Mouse (Mus musculus): ENCODE results near the gene Galnt10. TPM values are rescaled to one million over a fixed set of nuclear protein-coding genes. Genes with fewer than 3 reads are reported as not detected.

Galnt10 gene
- polyA plus RNA-seq, 1 experiment = 2.5 TPM

DNA sequence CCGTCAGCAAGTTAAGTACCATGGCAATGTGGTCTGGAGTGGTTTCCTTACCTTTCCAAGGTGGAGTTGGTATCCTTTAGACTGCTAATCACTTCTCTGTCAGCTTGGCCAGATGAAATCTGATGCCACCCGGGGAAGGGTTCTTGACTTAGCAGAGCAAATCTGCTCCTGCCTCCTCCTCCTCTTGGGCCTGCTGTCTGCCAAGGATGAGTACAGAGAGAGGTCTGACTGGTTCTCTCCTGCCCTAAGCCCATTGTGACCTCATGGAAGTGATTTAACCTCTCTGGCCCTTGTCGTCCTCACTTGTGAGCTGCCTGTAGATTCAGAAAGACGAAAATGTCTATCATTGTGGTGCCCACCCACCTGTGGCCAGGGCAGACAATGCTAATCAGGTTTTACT lies 4.0 kb downstream of the Galnt10 start:
- no peak overlapping the region for H3K4me3 ChIP-seq (ENCODE audit: insufficient read depth, low read depth, low read length)
- peaks cover 8% of the 10 kb centered on the region for H3K4me1 ChIP-seq (ENCODE audit: control insufficient read depth, insufficient read depth, insufficient read length, low read length)
- H3K27ac ChIP-seq (replicated peaks; ENCODE audit: low read depth, low read length) = no peak overlapping the region

GRCm38 (mm10) chr11:57649671-57650070 lies 4.4 kb downstream of the Galnt10 start:
- peaks cover 10% of the 10 kb centered on the region for H3K4me1 ChIP-seq (ENCODE audit: control insufficient read depth, insufficient read depth, insufficient read length, low read length)
- no peak overlapping the region for H3K27ac ChIP-seq (replicated peaks; ENCODE audit: low read depth, low read length)
- no peak overlapping the region for H3K4me3 ChIP-seq (ENCODE audit: insufficient read depth, low read depth, low read length)

DNA sequence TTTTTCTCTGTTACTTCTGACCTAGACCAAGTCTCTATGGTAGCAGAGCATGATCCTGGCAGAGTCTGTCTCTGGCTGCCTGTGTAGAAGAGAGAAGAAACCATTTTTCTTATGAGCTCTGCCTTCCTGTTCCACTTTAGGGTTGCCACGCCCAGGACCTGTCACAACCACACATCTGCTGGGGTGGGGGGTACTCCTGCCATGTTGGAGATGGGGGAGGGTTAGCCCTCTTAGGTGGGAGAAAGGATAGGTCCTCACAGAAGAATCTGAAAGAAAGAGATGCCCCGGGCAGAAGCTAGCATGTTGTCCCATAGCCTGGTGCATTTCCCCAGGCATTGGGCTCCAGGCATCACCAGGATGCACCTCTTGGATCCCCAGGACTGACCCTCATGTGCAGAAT lies 5.6 kb downstream of the Galnt10 start:
- peaks cover 13% of the 10 kb centered on the region for H3K4me1 ChIP-seq (ENCODE audit: control insufficient read depth, insufficient read depth, insufficient read length, low read length)
- no peak overlapping the region for H3K27ac ChIP-seq (replicated peaks; ENCODE audit: low read depth, low read length)
- no peak overlapping the region for H3K4me3 ChIP-seq (ENCODE audit: insufficient read depth, low read depth, low read length)

DNA sequence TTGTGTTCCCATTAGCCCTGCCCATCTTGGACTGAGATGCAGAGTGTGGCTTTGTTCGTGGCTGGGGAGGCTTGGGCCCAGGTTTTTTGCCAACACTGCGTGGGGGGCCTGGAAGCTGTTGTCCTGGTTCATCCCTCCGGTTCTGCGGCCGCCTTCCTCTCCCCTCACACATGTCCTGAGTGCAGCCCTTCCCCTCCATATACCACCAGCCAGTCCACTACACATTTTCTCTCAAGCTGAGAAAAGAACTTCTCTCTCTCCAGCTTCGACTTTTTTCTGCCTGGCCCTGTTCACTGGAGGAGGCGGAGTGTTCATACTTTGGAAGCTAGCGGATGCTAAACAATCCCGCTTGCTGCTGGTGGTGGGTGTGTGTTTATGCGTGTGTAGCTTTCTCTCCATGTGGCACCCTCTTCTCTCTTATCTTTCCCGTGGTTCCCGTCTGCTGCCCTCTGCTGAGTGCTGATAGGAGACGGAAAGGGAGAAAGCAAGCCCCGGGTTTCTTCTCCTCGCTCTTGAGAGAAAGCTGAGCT lies 6.1 kb downstream of the Galnt10 start:
- H3K4me1 ChIP-seq (ENCODE audit: control insufficient read depth, insufficient read depth, insufficient read length, low read length) = peaks cover 13% of the 10 kb centered on the region
- H3K27ac ChIP-seq (replicated peaks; ENCODE audit: low read depth, low read length) = no peak overlapping the region
- no peak overlapping the region for H3K4me3 ChIP-seq (ENCODE audit: insufficient read depth, low read depth, low read length)

GRCm38 (mm10) chr11:57652206-57652922 lies 7.1 kb downstream of the Galnt10 start:
- peaks cover 9% of the 10 kb centered on the region for H3K4me1 ChIP-seq (ENCODE audit: control insufficient read depth, insufficient read depth, insufficient read length, low read length)
- no peak overlapping the region for H3K27ac ChIP-seq (replicated peaks; ENCODE audit: low read depth, low read length)
- H3K4me3 ChIP-seq (ENCODE audit: insufficient read depth, low read depth, low read length) = no peak overlapping the region

GRCm38 (mm10) chr11:57652923-57653660 lies 7.8 kb downstream of the Galnt10 start:
- Histone ChIP-seq H3K4me3 (ENCODE audit: insufficient read depth, low read depth, low read length) (no peak overlapping the region), H3K27ac (replicated peaks; ENCODE audit: low read depth, low read length) (no peak overlapping the region), H3K4me1 (ENCODE audit: control insufficient read depth, insufficient read depth, insufficient read length, low read length) (peaks cover 7% of the 10 kb centered on the region; the same call in 1 of the 2 replicates)

- Histone ChIP-seq H3K4me1 (ENCODE audit: control insufficient read depth, insufficient read depth, insufficient read length, low read length) (peaks cover 7% of the 10 kb centered on the region; the same call in 1 of the 2 replicates), H3K27ac (replicated peaks; ENCODE audit: low read depth, low read length) (no peak overlapping the region), H3K4me3 (ENCODE audit: insufficient read depth, low read depth, low read length) (no peak overlapping the region)
These were observed 8.6 kb downstream of the Galnt10 start for GRCm38 (mm10) chr11:57653796-57654195.

DNA sequence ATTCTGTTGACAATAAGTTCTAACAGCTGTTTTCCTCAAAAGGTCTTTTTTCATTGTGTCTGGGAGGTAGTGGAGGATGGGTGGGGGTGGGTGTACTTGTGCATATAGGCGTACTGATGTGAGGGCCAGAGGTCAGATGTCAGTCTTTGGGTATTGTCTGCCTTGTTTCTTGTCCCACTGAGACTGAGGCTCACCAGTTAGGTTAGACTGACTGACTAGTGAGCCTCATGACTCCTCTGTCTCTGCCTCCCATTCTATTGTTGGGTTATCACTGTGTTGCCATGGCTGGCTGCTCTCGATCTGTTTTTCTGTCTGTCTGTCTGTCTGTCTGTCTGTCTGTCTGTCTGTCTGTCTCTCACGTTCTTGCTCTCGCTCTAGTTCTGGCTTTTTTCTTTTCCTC lies 9.1 kb downstream of the Galnt10 start:
- H3K4me1 ChIP-seq (ENCODE audit: control insufficient read depth, insufficient read depth, insufficient read length, low read length) = peaks cover 7% of the 10 kb centered on the region; the same call in 1 of the 2 replicates
- H3K4me3 ChIP-seq (ENCODE audit: insufficient read depth, low read depth, low read length) = no peak overlapping the region
- H3K27ac ChIP-seq (replicated peaks; ENCODE audit: low read depth, low read length) = no peak overlapping the region

- peaks cover 7% of the 10 kb centered on the region; the same call in 1 of the 2 replicates for H3K4me1 ChIP-seq (ENCODE audit: control insufficient read depth, insufficient read depth, insufficient read length, low read length)
- H3K27ac ChIP-seq (replicated peaks; ENCODE audit: low read depth, low read length) = no peak overlapping the region
- H3K4me3 ChIP-seq (ENCODE audit: insufficient read depth, low read depth, low read length) = no peak overlapping the region
These were observed 9.7 kb downstream of the Galnt10 start for GRCm38 (mm10) chr11:57654977-57655397.

- Histone ChIP-seq H3K4me1 (ENCODE audit: control insufficient read depth, insufficient read depth, insufficient read length, low read length) (peaks cover 7% of the 10 kb centered on the region; the same call in 1 of the 2 replicates), H3K27ac (replicated peaks; ENCODE audit: low read depth, low read length) (no peak overlapping the region), H3K4me3 (ENCODE audit: insufficient read depth, low read depth, low read length) (no peak overlapping the region)
These were observed 10.6 kb downstream of the Galnt10 start for GRCm38 (mm10) chr11:57655669-57656325.

DNA sequence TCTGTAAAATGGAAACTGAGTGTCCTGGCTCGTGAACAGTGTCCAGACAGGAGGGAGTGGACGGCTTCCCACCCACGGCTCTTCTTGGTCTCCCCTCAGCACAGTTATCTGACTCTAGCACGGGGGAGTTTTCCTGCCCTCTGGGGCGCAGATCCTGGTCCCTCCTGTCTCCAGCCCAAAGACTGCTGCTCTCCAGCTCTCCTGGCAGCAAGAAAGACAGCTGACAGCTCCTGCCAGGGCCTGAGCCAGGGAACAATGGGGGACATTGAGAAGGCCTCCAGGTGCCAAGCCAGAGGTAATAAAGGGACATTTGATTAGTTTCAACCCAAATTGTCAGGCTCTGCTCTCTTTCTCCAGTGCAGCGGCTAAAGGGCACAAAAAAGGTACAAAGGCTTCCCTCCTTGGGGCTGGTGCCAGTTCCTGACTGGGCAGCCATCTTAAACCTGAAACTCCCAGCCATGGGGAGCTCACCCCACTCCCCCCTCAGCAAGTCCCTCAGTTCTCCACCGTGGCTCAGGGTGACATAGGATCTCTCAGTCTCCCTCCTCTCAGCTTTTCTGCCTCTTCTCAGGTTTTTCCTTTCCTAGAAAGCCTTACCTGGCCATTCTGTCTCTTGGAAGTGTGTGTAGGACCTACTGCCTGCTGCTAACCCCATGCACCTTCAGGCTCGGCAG lies 11.5 kb downstream of the Galnt10 start:
- Histone ChIP-seq H3K4me3 (ENCODE audit: insufficient read depth, low read depth, low read length) (no peak overlapping the region), H3K27ac (replicated peaks; ENCODE audit: low read depth, low read length) (no peak overlapping the region), H3K4me1 (ENCODE audit: control insufficient read depth, insufficient read depth, insufficient read length, low read length) (peaks cover 7% of the 10 kb centered on the region; the same call in 1 of the 2 replicates)

- H3K27ac ChIP-seq (replicated peaks; ENCODE audit: low read depth, low read length) = no peak overlapping the region
- peaks cover 13% of the 10 kb centered on the region for H3K4me1 ChIP-seq (ENCODE audit: control insufficient read depth, insufficient read depth, insufficient read length, low read length)
- no peak overlapping the region for H3K4me3 ChIP-seq (ENCODE audit: insufficient read depth, low read depth, low read length)
These were observed 12.3 kb downstream of the Galnt10 start for GRCm38 (mm10) chr11:57657370-57658072.

DNA sequence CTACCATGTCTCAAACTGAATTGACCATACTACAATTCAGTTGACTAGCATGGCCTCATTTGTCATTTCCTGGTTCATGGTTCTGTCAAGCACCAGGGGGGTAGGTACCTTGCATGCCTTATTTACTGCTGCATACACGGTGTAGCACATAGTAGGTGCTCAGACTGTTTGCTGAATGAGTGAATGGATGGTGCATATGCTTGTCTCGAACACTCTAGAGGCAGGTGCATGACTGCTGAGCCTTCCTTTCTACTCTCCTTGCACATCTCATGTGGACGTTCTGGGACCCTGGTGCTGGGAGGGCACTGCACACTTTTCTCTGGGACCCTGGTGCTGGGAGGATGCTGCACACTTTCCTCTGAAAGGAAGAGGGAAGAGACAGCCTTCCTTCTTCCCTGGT lies 13.0 kb downstream of the Galnt10 start:
- Histone ChIP-seq H3K4me3 (ENCODE audit: insufficient read depth, low read depth, low read length) (no peak overlapping the region), H3K27ac (replicated peaks; ENCODE audit: low read depth, low read length) (no peak overlapping the region), H3K4me1 (ENCODE audit: control insufficient read depth, insufficient read depth, insufficient read length, low read length) (peaks cover 13% of the 10 kb centered on the region)

GRCm38 (mm10) chr11:57658751-57659150 lies 13.5 kb downstream of the Galnt10 start:
- no peak overlapping the region for H3K4me3 ChIP-seq (ENCODE audit: insufficient read depth, low read depth, low read length)
- peaks cover 15% of the 10 kb centered on the region for H3K4me1 ChIP-seq (ENCODE audit: control insufficient read depth, insufficient read depth, insufficient read length, low read length)
- H3K27ac ChIP-seq (replicated peaks; ENCODE audit: low read depth, low read length) = no peak overlapping the region
